Mouse (Mus musculus): Measurements from ENCODE around the gene Dennd1a.

- TF ChIP-seq CTCF (conservative IDR thresholded peaks at IDR 0.05; ENCODE audit: insufficient read depth, insufficient read length, low read depth, low read length), result no peak
- no peak for TF ChIP-seq POLR2A (IDR thresholded peaks at IDR 0.05; ENCODE audit: low read depth, low read length)
Measured at GRCm38 (mm10) chr2:38131538-38131937, 155.7 kb downstream of the Dennd1a start.
